Mouse (Mus musculus) granulocyte monocyte progenitor cell, adult 5-6 weeks (primary cell): Measurements from ENCODE around the gene Zfp36l1. TPM values are rescaled to one million over a fixed set of nuclear protein-coding genes. Genes with fewer than 3 reads are reported as not detected.

Source experiments
- ATAC-seq: replicated peaks from 2 replicates; pipeline ENCODE4 v1.8.0; 2016; ENCODE audit warnings: mild to moderate bottlenecking, moderate TSS enrichment, inconsistent platforms; ENCODE audit not compliant: poor library complexity, severe bottlenecking
- total RNA-seq, 2 experiments: library from RNA; stranded (forward) in 1 of 2; stranded (reverse) in 1 of 2; fragments of 200-712, 200-1000 nt in 1 of 2; fragments of >200 nt in 1 of 2; fragmentation: Nextera tagmentation in 1 of 2; gene quantifications; 2 replicates each; pipeline ENCODE4 v1.2.3; 2014 to 2017

Gene Zfp36l1
- total RNA-seq (2014; fragmentation: Nextera tagmentation): 1.9 and 8.5 TPM in 2 replicates
- 0.36 and 0.56 TPM in 2 replicates for total RNA-seq (2017)

DNA sequence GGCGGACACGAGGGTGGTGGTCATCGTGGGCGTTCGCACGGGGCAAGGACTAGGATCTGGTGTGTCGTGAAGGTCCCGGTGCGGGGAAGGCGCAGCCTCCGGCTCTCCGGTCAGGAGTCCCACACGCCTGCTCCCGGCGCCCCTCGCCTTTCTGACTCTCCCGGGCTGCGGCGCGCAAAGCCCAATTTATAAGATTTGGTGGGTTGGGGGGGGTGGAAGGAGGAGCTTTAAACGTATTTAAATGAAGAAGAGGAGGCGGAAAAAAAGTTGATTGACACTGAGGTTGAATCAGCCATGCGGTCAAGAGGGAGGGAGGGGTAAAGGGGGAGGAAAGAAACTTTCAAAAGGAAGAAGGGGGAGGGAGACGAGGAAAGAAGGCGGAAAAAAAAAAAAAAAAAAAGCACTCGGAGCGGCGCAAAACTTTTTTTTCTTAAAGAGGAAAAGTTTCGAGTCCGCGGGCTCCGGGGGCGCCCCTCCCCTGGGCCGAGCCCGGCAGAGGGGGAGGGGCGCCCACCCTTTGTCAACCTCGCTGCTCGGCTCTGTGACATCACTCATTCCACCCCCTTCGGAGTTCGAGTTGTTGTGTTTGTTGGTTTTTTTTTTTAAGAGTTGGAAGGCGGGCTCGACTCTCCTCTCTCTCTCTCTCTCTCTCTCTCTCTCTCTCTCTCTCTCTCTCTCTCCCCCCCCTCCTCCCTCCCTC lies at the start of gene Zfp36l1:
TSS of gene Zfp36l1 (minus strand) at position 162 of the 700 bp plus-strand sequence.
- ATAC-seq: peak; percentile 36

DNA sequence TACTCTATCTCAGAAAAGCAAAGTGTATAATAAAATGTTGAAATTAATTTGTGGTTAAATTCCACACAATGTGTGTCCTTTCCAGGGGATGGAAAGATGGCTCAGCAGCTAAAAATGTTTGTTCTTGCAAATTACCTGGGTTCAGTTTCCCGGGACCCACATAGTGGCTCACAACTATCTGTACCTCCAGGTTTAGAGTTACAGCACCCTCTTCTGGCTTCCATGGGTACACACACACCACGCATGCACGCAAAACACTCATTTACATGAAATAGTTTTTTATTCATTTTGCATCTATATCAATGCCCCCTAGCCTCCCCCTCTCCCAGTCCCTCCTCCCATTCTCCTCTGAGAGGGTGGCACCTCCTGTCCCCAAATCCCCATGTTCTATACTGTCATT lies 49.6 kb upstream of the Zfp36l1 start:
- ATAC-seq: no peak

DNA sequence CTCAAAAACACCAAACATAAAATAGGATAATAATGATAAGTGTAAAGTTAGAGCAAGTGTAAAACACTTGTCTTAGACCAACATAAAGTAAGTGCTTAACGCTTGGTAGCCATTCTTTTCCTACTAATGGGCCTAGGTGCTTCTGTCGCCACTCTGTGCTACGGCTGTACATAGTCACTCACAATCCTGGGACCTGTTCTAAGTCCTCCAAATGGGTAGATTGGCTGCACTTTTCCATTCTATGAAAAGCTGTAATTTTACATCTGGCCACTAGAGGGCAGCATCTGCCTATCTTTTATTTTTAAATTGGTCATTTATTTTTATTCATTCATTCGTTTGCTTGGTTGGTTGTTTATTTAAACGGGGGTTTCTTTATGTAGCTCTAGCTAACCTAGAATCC lies 44.9 kb upstream of the Zfp36l1 start:
- ATAC-seq: no peak

DNA sequence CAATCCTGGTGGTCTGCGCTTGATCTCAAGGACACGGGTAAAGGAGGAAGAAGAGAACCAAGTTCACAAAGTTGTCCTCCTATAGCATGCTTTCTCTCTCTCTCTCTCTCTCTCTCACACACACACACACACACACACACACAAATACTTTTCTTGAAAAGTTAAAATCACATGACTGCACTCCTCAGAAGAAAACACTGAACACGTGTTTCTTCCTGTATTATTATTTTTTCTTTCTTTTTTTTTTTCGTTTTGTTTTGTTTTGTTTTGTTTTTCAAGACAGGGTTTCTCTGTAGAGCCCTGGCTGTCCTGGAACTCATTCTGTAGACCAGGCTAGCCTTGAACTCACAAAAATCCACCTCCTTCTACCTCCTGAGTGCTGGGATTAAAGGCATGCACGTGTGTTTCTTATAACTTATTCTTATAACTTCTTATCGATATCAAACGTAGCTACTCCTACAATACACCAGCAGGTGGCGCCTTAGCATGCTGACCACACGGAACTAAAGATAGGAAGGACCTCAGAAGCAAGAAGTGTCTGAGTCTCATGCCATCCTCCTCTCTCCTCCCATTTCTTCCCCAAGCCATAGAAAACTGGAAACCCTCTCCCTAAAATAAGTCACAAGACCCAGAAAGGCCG lies 41.0 kb upstream of the Zfp36l1 start:
- peak; percentile 41; the same call in 1 of the 2 replicates for ATAC-seq

DNA sequence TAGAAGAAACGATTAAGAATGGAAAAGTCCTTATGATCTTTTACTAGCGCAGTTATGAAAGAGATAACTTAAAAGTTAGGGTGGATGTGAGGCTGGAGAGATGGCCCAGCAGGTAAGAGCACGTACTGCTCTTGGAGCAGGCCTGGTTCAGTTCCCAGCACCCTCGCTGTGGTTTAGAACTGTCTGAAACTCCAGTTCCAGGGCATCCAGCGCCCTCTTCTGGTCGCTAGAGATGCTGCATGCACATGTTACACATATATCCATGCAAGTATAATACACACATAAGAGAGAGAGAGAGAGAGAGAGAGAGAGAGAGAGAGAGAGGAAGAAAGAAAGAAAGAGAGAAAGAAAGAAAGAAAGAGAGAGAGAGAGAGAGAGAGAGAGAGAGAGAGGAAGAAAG lies 40.3 kb upstream of the Zfp36l1 start:
- ATAC-seq: no peak

DNA sequence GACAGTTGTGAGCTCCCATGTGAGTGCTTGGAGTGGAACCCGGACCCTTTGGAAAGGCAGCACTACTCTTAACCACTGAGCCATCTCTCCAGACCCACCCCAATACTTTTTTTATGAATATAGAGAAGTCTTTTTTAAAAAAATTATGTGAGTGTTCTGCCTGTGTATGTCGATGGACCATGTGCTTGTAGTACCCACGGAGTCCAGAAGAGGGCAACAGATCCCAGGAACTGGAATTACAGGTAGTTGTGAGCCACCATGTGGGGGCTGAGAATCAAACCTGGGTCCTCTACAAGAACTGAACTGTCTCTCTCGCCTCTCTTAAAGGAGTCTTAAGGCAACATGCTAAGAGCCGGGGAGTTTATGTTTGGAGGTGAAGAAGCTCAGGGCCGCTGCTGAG lies 39.0 kb upstream of the Zfp36l1 start:
- no peak for ATAC-seq

DNA sequence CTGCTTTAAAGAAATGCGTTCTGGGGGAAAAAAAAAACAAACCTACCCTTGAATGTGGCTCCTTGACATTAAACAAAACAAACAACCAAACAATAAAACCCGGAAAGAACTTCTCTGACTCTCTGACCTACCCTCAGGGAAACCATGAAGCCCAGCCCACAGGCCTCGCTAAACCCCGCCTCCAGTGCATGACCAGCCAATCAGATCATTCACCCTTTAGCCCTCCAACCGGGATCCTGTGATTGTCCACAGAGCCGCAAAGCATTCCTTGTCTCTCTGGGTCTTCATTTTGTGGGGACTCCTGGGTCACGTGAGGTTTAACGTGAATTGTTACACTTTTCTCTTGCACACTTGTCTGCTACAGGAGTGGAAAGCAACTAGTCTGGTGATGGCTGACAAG lies 37.8 kb upstream of the Zfp36l1 start:
- ATAC-seq: peak; percentile 70

DNA sequence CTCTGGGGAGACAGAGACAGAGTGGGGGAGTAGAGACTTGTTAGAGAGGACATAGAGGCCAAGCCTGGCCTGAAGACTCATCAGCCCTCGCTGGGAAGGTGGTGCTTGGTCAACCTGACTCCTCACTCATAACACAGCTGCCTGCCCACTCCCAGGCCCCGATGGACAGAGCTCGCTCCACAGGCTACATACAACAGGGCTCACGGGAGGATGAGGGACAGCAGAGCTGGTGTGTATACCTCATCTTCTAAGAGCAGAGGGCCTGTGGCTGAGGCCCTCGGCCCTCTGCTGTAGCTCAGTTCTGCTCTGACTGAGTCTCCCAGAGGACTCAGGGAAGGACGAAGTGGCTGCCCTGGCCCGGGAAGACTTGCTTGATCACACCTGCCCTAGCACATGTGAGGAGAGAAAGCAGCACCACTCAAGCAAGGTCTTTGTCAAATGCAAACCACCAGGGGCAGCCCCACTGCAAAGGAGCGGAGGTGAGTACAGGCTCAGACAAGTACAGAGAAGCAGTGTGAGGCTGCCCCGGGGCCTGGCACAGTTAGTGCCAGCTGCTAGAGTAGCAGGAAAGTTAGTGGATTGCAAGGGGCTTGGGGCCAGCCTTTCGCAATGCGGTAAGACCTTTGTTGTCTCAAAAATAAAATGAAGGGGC lies 34.9 kb upstream of the Zfp36l1 start:
- no peak for ATAC-seq

DNA sequence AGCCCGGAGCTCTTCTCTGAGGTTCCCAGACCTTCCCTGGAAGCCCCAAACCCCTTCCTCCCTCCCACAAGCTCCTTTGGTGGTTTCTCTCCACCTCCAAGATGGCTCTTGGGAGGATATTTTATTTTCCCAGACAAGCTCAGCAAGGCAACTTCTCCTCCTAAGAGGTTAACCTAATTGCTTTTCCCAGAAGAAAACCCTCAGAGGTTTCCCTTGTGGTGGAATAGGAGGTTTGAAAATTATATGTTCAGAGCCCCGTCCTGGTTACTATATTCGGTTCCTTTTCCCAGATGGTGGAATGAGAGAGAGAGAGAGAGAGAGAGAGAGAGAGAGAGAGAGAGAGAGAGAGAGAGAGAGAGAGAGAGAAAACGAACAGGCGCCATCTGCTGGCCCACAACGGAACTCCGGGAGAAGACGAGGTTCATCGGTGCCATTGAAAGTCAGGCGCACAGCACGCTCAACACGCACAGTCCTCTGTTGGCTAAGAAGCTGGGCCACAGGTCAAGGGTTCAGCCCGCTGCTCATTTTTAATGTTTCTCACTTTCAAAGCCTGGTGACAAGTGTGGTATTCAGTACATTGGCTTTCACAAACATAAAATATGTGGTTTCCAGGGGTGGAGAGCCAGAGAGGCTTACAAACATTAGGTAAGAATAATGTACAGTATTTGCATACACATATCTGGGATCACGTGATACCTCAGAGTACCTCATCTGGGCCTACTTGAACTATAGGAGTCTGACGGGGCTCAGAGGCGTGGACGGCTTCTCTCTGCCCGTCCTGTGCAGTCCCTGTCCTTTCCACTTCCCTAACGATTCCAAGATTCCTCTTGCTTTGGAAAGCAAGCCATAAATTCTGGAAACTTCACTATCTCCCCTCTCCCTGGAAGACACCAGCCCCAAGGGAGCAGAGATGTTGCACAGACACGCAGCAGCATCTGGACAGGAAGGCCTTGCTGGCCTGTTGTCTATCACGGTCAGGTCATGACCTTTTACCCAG lies 33.7 kb upstream of the Zfp36l1 start:
- ATAC-seq: peak; percentile 47

DNA sequence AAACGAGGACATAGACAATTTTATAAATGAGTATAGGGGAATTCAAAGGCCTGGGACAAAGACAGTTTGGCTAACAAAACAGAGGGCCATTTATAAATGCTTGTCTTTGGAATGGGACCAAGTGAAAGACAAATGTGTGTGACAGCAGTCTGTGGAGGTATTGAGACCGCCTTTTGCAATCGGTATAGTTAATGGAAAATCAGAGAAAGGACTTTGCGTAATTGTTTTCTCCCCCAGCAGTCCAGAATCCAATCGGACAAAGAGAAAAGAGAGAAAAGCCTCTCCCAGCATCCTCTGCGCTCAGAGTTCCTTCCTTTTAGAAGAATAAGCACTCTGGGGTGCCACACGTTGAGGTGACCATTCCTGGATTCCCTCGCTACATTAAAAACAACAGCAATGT lies 32.6 kb upstream of the Zfp36l1 start:
- no peak for ATAC-seq

DNA sequence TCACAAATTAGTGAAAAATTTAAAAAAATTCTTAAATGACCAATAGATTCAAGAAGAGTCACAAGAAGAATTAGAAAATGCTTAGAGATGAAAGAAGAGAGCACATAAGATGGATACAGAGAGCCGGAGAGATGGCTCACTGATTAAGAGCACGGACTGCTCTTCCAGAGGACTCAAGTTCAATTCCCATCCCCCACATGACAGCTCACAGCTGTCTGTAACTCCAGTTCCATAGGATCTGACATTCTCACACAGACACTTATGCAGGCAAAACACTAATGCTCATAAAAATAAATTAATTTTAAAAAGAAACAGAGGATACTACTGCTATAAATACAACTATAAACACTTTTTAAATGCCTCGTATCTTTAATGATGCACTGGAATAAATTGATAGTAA lies 32.0 kb upstream of the Zfp36l1 start:
- no peak for ATAC-seq

DNA sequence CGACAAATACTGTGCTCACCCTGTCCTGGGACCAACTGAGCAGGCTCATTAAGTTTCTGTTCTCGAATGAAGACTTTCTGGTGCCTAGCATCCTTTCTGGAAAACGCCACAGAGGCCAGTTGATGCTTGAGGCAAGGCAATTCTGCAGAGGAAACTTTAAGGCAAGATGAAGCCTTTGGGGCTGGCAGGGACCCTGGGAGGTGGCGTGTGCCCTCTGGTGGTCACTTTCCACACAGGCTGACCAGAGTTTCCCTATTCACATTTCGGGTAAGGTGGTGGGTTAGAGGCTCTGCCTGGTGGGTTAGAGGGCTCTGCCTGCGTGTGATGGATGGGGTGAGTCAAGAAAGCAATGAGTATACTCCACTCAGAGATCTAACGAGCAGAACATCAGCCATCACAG lies 28.7 kb upstream of the Zfp36l1 start:
- peak; percentile 65 for ATAC-seq

DNA sequence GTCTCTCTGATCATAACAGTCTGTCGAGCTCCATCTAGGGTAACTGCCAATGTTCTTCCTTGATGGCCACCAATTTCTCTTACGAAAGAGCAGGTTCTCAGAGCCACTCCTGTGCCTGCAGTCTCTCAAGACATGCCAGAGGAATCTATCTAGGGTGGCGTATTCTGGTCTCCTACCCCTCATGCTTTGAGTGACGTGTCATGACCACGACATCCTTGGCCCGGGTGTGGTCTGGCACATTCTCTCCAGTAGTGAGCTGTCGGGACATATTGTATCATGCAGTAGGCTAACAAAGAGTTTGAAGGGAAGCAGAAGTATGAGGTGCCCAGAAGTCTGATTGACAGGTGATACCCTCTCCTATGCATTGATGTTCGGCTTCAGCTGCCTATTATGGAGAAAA lies 28.2 kb upstream of the Zfp36l1 start:
- ATAC-seq: peak; percentile 29; the same call in 1 of the 2 replicates

DNA sequence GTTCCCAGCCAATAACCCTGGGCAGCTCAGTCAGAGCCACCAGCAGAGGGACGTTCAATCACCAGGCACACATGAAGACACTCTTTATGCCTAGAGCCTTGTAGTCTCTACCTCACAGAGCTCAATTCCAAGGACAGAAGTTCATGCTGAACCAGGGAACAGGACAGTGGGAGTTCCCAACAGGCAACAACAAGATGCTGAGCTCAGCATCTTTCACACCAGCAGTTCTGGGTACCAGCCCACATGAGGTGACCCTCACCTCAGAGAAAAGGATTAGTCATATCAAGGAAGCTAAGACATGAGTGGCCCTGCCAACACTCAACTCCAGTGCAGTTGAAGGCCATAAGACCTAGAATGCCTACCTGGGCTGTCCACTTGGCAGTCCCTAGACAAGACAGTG lies 24.9 kb upstream of the Zfp36l1 start:
- ATAC-seq: no peak

DNA sequence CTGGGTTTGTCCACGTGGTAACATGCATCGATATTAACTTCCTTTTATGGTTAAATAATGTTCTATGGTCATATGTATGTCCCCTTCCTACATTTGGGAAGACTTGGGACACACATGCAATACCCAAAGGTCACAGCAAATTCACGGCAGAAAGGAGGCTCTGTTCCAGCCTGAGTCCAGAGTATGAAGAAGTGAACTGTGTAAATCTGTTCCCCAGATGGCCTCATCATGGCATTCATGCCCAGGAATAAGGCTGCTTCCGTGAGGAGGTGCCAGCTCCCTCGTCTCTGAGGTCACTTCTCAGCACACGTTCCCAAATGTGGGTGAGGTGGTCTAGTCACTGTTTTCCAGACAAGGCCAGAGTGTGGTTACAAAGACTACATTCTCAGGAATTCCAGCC lies 24.4 kb upstream of the Zfp36l1 start:
- ATAC-seq: no peak

DNA sequence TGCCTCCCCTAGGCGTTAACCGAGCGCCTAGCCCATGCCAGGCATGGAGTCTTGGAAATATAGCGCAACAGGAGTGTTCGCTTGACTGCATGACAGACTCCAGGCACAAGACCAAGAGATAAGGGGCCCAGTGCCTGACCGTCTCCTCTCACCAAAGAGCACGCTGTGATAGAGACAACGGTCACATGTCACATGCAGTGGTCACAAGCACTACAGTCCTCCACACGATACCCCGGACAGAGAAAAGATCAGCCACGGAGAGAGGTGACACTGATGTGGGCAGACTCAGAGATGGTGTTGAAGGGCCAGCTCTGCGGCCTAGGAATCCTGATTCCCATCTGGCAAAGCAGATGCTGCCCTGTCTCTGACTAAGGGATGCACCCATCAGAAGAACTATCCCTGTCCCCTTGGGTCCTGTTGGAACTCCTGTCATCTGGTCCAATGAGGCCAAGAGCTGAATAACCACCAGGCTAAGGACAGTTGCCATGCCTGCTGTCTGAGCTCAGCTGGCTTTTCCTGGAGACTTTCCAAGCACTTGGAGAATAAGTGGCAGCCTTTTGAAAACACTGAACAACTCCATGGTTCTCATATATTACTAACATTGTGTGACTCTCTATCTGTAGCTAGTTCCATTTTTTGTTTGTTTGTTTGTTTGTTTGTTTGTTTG lies 23.6 kb upstream of the Zfp36l1 start:
- ATAC-seq: no peak

DNA sequence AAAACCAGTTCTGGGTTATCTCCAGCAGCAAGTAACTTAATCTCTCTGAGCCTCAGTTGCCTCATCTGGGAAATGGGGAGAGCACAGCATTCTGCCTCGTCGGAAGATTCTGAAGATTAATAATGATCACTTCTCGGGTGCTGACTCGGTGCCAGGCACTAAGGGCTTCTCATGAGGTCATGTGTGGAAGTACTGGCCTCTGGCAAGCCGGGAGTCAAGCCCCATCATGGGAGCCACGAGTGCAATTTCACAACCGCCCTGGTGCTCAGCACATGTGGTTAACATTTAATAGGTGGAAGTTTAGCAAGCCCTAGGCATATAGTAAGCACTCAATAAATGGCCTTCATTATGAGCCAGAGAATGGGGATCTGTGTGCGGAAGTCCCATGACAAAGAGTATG lies 22.4 kb upstream of the Zfp36l1 start:
- ATAC-seq: peak; percentile 24; the same call in 1 of the 2 replicates

DNA sequence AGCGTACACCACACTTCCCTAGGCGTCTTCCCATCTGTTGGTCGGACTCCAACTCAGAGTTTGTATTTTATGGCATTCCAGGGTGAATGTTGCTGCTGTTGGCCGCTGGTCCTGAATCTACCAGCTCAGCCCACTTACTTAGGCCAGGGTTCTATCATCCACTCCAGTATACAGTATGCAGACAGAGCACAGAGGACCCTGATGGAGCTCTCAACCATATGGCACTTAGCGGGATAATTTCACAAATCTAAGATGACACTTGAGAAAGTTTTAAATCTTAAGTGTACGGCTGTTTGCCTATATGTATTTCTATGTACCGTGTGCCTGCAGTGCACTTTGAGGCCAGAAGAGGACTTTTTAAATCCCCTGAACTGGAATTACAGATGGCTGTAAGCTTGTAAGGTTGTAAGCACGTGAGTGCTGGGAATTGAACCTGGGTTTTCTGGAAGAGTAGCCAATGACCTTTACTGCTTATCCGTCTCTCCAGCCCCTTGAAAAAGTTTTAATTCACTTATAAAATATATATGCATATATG lies 20.3 kb upstream of the Zfp36l1 start:
- no peak for ATAC-seq

DNA sequence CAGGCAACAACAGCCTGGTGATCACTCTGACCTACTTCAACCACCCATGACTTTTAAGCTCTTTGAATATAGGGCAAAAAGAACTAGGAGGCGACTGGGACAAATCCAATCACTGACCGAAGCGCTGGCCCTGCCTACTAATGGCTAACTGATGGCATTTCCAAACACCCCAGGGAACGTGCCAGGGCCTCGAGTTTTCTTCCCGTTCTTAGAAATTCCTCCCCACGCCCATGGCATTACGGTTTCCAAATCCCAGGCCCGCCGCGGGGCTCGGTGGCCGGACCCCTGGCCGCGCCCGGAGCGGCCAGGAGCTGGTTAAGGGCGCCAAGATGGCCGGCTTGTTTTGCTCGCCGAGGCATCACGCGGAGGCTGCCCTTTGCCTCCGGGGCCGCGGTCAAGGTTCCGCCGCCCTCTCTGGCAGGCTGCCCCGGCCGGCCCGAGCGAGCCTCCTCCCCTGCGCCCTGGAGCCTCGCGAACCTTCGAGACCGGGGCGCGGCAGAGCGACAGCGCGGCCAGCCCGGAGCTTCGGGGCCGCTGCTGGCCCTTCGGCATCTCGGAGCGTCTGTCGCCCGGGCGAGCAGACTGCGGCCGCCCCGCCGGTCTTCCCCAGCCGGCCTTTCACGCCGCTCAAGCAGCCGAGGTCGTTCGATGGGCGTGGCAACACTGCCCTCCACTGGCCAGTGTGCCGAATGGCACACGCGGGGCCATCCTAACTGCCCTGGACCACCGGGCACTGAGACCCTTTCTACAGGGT lies 19.6 kb upstream of the Zfp36l1 start:
- peak; percentile 75 for ATAC-seq
